In the genomic region with DNA sequence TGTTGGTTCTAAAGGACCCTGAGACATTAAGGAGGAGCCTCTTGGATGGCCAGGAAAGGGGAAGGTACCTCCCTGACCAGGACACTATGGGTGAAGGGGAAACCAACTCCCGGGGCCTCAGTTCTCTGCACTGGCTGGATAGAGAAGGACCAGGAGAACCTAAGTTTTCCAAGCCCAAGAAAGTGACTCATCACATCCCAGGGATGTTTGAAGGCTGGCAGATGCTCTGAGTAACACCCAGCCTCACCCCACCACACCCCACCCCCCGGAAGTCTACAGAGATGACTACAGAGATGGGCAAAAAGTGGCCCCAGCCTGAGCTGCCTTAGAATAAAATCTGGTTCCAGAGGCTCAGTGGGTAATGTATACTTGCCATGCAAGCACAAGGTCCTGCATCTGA, we compare ENCODE assay signal across 13 mouse cellular contexts.
"Had no signal": no experiment of that assay in that cellular context is flagged by ENCODE, and none has a peak within 500 bp of the region (broad histone marks: within the 10 kb centered on the region; RNA-seq: fewer than 3 reads in every experiment).

No protein-coding gene starts in this region.

- DNase-seq: liver, postnatal 0 days; lung, adult 2 months; lung, postnatal 14 days; lung, postnatal 4 days; midbrain, embryonic 14.5 days; retina, postnatal 1 day; right cerebral cortex, adult 18-20 months; right cerebral cortex, postnatal 25 days; right cerebral cortex, postnatal 4 days; spleen, adult 18-20 months; thymus, adult 2 months; thymus, postnatal 25 days; thymus, postnatal 4 days had no signal
